Mouse (Mus musculus) spleen, adult 12 weeks (tissue): ENCODE data around the gene Gm10647.
A peak's percentile ranks its signal among the peaks of the same experiment; 100 is the strongest.
"Not testable (repeated sequence)": the region's sequence is repeated elsewhere in the genome, so short reads cannot be mapped to it uniquely, and the experiment has no call there.

Source experiments
- DNase-seq: peaks from one replicate; pipeline ENCODE4 v3.0.0; 2022; ENCODE audit warnings: low spot score

Gene Gm10647

GRCm38 (mm10) chr9:66796739-66797138 is at the start of gene Gm10647:
Gene Gm10647, plus strand, starts transcription at chr9:66797039.
- DNase-seq, result no peak

GRCm38 (mm10) chr9:66748390-66748789 is 48.4 kb upstream of the Gm10647 start:
- DNase-seq, result no peak

- DNase-seq, result no peak
Observed at GRCm38 (mm10) chr9:66752849-66753248, 44.0 kb upstream of the Gm10647 start.

GRCm38 (mm10) chr9:66760991-66761390 is 35.8 kb upstream of the Gm10647 start:
- no peak for DNase-seq

GRCm38 (mm10) chr9:66768721-66769120 is 28.1 kb upstream of the Gm10647 start:
- DNase-seq, result no peak

GRCm38 (mm10) chr9:66769275-66769674 is 27.6 kb upstream of the Gm10647 start:
- DNase-seq, result no peak

GRCm38 (mm10) chr9:66770701-66771100 is 26.1 kb upstream of the Gm10647 start:
- DNase-seq, result no peak

- not testable (repeated sequence) for DNase-seq
Observed at GRCm38 (mm10) chr9:66784552-66784951, 12.3 kb upstream of the Gm10647 start.

GRCm38 (mm10) chr9:66787821-66788220 is 9.0 kb upstream of the Gm10647 start:
- no peak for DNase-seq

GRCm38 (mm10) chr9:66794629-66795463 is 2.0 kb upstream of the Gm10647 start:
- no peak for DNase-seq

GRCm38 (mm10) chr9:66795464-66796324 is 1.1 kb upstream of the Gm10647 start, which contains the start of gene Aph1b:
Gene Aph1b, minus strand, starts transcription at chr9:66795490.
- peak; percentile 91 for DNase-seq

GRCm38 (mm10) chr9:66801947-66802346 is 5.1 kb downstream of the Gm10647 start:
- no peak for DNase-seq

GRCm38 (mm10) chr9:66805951-66806350 is 9.1 kb downstream of the Gm10647 start:
- not testable (repeated sequence) for DNase-seq

- DNase-seq, result no peak
Observed at GRCm38 (mm10) chr9:66813392-66813791, 16.6 kb downstream of the Gm10647 start.

GRCm38 (mm10) chr9:66820996-66821395 is 24.2 kb downstream of the Gm10647 start:
- no peak for DNase-seq

- DNase-seq, result not testable (repeated sequence)
Observed at GRCm38 (mm10) chr9:66822255-66822654, 25.4 kb downstream of the Gm10647 start.

GRCm38 (mm10) chr9:66825990-66826389 is 29.2 kb downstream of the Gm10647 start:
- DNase-seq, result no peak

GRCm38 (mm10) chr9:66832366-66832908 is 35.6 kb downstream of the Gm10647 start:
- DNase-seq, result no peak

- no peak for DNase-seq
Observed at GRCm38 (mm10) chr9:66833851-66834250, 37.0 kb downstream of the Gm10647 start.

- peak; percentile 97 for DNase-seq
Observed at GRCm38 (mm10) chr9:66834318-66835096, 37.7 kb downstream of the Gm10647 start, which contains the start of gene Aph1c. Gene Aph1c, minus strand, starts transcription at chr9:66834726.

GRCm38 (mm10) chr9:66835097-66835480 is 38.2 kb downstream of the Gm10647 start:
- no peak for DNase-seq

GRCm38 (mm10) chr9:66846822-66847221 is 50.0 kb downstream of the Gm10647 start:
- DNase-seq, result no peak
